In genomic region chr10:98557470-98558060, GRCm38 (mm10) we compare ENCODE assay signal across 23 mouse cellular contexts.
DNase-seq lines count a peak whose midpoint lies in the region; ATAC-seq and TF ChIP-seq lines count a peak whose summit lies in the region.
"Had no signal": no experiment of that assay in that cellular context is flagged by ENCODE, and none has a peak within 500 bp of the region (broad histone marks: within the 10 kb centered on the region; RNA-seq: fewer than 3 reads in every experiment).

No protein-coding gene starts in this region.

- TF ChIP-seq EP300 in CH12.LX (IDR thresholded peaks at IDR 0.05; ENCODE audit: low read length) = peak; percentile 72

- no peak overlapping the region for H3K27ac ChIP-seq in limb, embryonic 13.5 days
- H3K27ac ChIP-seq in limb, embryonic 10.5 days = no peak overlapping the region
- no peak overlapping the region for H3K27ac ChIP-seq in CH12.LX (ENCODE audit: insufficient read depth, low read depth)
- no peak overlapping the region for H3K27ac ChIP-seq in ES-E14 (ENCODE audit: insufficient read depth, low read depth, low read length, poor library complexity, severe bottlenecking)
- H3K27ac ChIP-seq in limb, embryonic 14.5 days (replicated peaks; ENCODE audit: low read depth, low read length) = no peak overlapping the region

- 0 out of 2 replicates have a peak, but pooled peaks have one; percentile 40 for ATAC-seq in limb, embryonic 13.5 days (ENCODE audit: low FRiP score, low read depth)
- ATAC-seq in limb, embryonic 14.5 days (ENCODE audit: low FRiP score, low read depth) = no peak
- ATAC-seq: activated CD4-positive, CD25-positive, alpha-beta regulatory T cell, adult 4 months; CD4-positive, CD25-positive, alpha-beta regulatory T cell, adult 4 months; Patski had no signal

- no peaks in the 10 kb centered on the region for H3K9me3 ChIP-seq in limb, embryonic 13.5 days
- H3K9me3 ChIP-seq in limb, embryonic 10.5 days (replicated peaks) = no peaks in the 10 kb centered on the region
- H3K9me3 ChIP-seq in CH12.LX (replicated peaks; ENCODE audit: low read length) (no peaks in the 10 kb centered on the region), ES-E14 (ENCODE audit: control insufficient read depth, insufficient read depth, low read depth, low read length) (no peaks in the 10 kb centered on the region)
- H3K9me3 ChIP-seq in limb, embryonic 14.5 days (ENCODE audit: control insufficient read depth, low read length) = no peaks in the 10 kb centered on the region
- H3K9me3 ChIP-seq: G1E had no signal

- no peak for TF ChIP-seq CTCF in CH12.LX (conservative IDR thresholded peaks at IDR 0.05 in 1 of 2, IDR thresholded peaks at IDR 0.05 in 1 of 2; ENCODE audit: low read depth in 2 of 2, low read length in 2 of 2)

- H3K4me3 ChIP-seq in limb, embryonic 13.5 days = no peak overlapping the region
- no peak overlapping the region for H3K4me3 ChIP-seq in limb, embryonic 10.5 days
- H3K4me3 ChIP-seq in CH12.LX (replicated peaks in 1 of 3; ENCODE audit: low read depth in 2 of 3, low read length in 2 of 3, poor library complexity in 1 of 3) (no peak overlapping the region), ES-E14 (ENCODE audit: insufficient read depth in 1 of 2, low read depth in 1 of 2, low read length in 2 of 2, poor library complexity in 1 of 2, severe bottlenecking in 1 of 2) (no peak overlapping the region)
- H3K4me3 ChIP-seq in limb, embryonic 14.5 days (replicated peaks; ENCODE audit: low read length) = no peak overlapping the region

- no peak overlapping the region for H3K9ac ChIP-seq in limb, embryonic 13.5 days
- H3K9ac ChIP-seq in CH12.LX (ENCODE audit: insufficient read depth, low read depth) = no peak overlapping the region
- no peak overlapping the region for H3K9ac ChIP-seq in ES-E14 (ENCODE audit: insufficient read depth, low read depth, low read length, poor library complexity, severe bottlenecking)
- H3K9ac ChIP-seq in limb, embryonic 14.5 days (ENCODE audit: low read depth, low read length, severe bottlenecking) = no peak overlapping the region

- no peaks in the 10 kb centered on the region for H3K4me1 ChIP-seq in limb, embryonic 13.5 days
- H3K4me1 ChIP-seq in limb, embryonic 10.5 days = no peaks in the 10 kb centered on the region
- peaks cover 0 to 7% of the 10 kb centered on the region in 2 experiments; a peak in 1 of 4 replicates for H3K4me1 ChIP-seq in CH12.LX (ENCODE audit: control insufficient read depth in 1 of 2, insufficient read depth in 2 of 2)
- H3K4me1 ChIP-seq in ES-E14 (ENCODE audit: control insufficient read depth in 2 of 2, insufficient read depth in 2 of 2, low read length in 2 of 2, poor library complexity in 1 of 2) = no peaks in the 10 kb centered on the region
- no peaks in the 10 kb centered on the region for H3K4me1 ChIP-seq in limb, embryonic 14.5 days (ENCODE audit: control insufficient read depth, insufficient read depth, low read length)

- no peaks in the 10 kb centered on the region for H3K27me3 ChIP-seq in limb, embryonic 13.5 days
- H3K27me3 ChIP-seq in limb, embryonic 10.5 days (ENCODE audit: low read depth, poor library complexity, severe bottlenecking) = no peaks in the 10 kb centered on the region
- no peaks in the 10 kb centered on the region for H3K27me3 ChIP-seq in CH12.LX (replicated peaks)
- H3K27me3 ChIP-seq in limb, embryonic 14.5 days (ENCODE audit: control insufficient read depth, insufficient read depth, low read length) = no peaks in the 10 kb centered on the region
- H3K27me3 ChIP-seq: Patski had no signal

- no peaks in the 10 kb centered on the region for H3K36me3 ChIP-seq in limb, embryonic 13.5 days
- no peaks in the 10 kb centered on the region for H3K36me3 ChIP-seq in limb, embryonic 10.5 days
- H3K36me3 ChIP-seq in CH12.LX (replicated peaks in 1 of 2; ENCODE audit: control insufficient read depth in 1 of 2, insufficient read depth in 1 of 2, low read length in 1 of 2) (no peaks in the 10 kb centered on the region), ES-E14 (ENCODE audit: control insufficient read depth, insufficient read depth, low read length, poor library complexity, severe bottlenecking) (no peaks in the 10 kb centered on the region)
- H3K36me3 ChIP-seq in limb, embryonic 14.5 days (ENCODE audit: control insufficient read depth, insufficient read depth, low read length) = no peaks in the 10 kb centered on the region
- H3K36me3 ChIP-seq: G1E had no signal

- no peak for TF ChIP-seq RAD21 in CH12.LX (IDR thresholded peaks at IDR 0.05; ENCODE audit: low read depth, low read length)

- no peak overlapping the region for H3K4me2 ChIP-seq in limb, embryonic 13.5 days (replicated peaks)
- H3K4me2 ChIP-seq in CH12.LX (ENCODE audit: insufficient read depth, low read depth, poor library complexity, severe bottlenecking) = peak overlapping the region; percentile 56; the same call in 1 of the 2 replicates
- no peak overlapping the region for H3K4me2 ChIP-seq in limb, embryonic 14.5 days (replicated peaks; ENCODE audit: low read depth, low read length, severe bottlenecking)

- dilution Hi-C loops in CH12.LX (cut with MboI; ENCODE audit: extremely low pct_ligation_motif_present, extremely low pct_unique_long_range_greater_than_20kb, low sequenced_read_pairs) = no loop called here

- in situ Hi-C loops in CH12.LX (cut with MboI; ENCODE audit: low pct_ligation_motif_present, low pct_unique_long_range_greater_than_20kb, low sequenced_read_pairs) = no loop called here
- in situ Hi-C loops in ES-E14 (cut with MboI; ENCODE audit: low sequenced_read_pairs in 2 of 2, unreplicated experiment in 2 of 2) = no loop called here

- WGBS in limb, embryonic 13.5 days = 49% methylated on average over 9 of the region's 9 CpGs
- WGBS in limb, embryonic 10.5 days = 88% methylated on average over 9 of the region's 9 CpGs
- WGBS in limb, embryonic 14.5 days = 41% methylated on average over 9 of the region's 9 CpGs

- DNase-seq in limb, embryonic 10.5 days (ENCODE audit: low spot score) = no peak
- DNase-seq in CH12.LX (ENCODE audit: extremely low read depth) = peak; percentile 38
- DNase-seq in ES-E14 (ENCODE audit: low read depth, low spot score) = no peak
- DNase-seq in limb, embryonic 14.5 days (ENCODE audit: low spot score) = peak; percentile 75
- no peak for DNase-seq in retina, postnatal 1 day
- no peak for DNase-seq in ovary, postnatal 14 days (ENCODE audit: low spot score)
- no peak for DNase-seq in kidney, postnatal 14 days
- DNase-seq: adrenal gland, adult 2 months; adrenal gland, adult 8-10 months; adrenal gland, postnatal 10 days; adrenal gland, postnatal 14 days; adrenal gland, postnatal 25 days; adrenal gland, postnatal 36 days; B cell, adult 2 months; cerebellum, adult 11 months; cerebellum, adult 11-12 months; cerebellum, adult 18-20 months; cerebellum, adult 2 months had no signal

- no peaks in the 10 kb centered on the region for H3K79me2 ChIP-seq in CH12.LX (replicated peaks; ENCODE audit: control insufficient read depth, extremely low read depth, insufficient read depth, poor library complexity, severe bottlenecking)

- TF ChIP-seq POLR2A in CH12.LX (IDR thresholded peaks at IDR 0.05; ENCODE audit: low read depth, low read length) = no peak
- TF ChIP-seq POLR2A in limb, embryonic 14.5 days (IDR thresholded peaks at IDR 0.05; ENCODE audit: borderline replicate concordance, extremely low read depth, insufficient read depth, insufficient read length) = no peak

TF ChIP-seq in CH12.LX, 34 proteins besides CTCF, POLR2A, EP300 and RAD21 (continues in another document):
- TF ChIP-seq CHD1 (IDR thresholded peaks at IDR 0.05; ENCODE audit: low read depth, low read length) = peak; percentile 76
- peak; percentile 71 for TF ChIP-seq TBP (conservative IDR thresholded peaks at IDR 0.05; ENCODE audit: low read depth, low read length)
- no peak for TF ChIP-seq ZMIZ1 (IDR thresholded peaks at IDR 0.05; ENCODE audit: low read depth, low read length)
- TF ChIP-seq E2F4 (IDR thresholded peaks at IDR 0.05; ENCODE audit: insufficient replicate concordance, low read depth, low read length) = no peak
- TF ChIP-seq BHLHE40 (IDR thresholded peaks at IDR 0.05; ENCODE audit: low read depth, low read length) = peak; percentile 25; the same call in 1 of the 2 replicates
- peak; percentile 55 for TF ChIP-seq JUN (IDR thresholded peaks at IDR 0.05; ENCODE audit: insufficient read depth, low read depth, low read length)
- TF ChIP-seq CHD2 (IDR thresholded peaks at IDR 0.05; ENCODE audit: low read length) = peak; percentile 31; the same call in 1 of the 2 replicates
- no peak for TF ChIP-seq KAT2A (IDR thresholded peaks at IDR 0.05; ENCODE audit: insufficient replicate concordance, low read length)
- TF ChIP-seq MAFK (IDR thresholded peaks at IDR 0.05; ENCODE audit: insufficient replicate concordance, low read length) = peak; percentile 100
- no peak for TF ChIP-seq MYC (IDR thresholded peaks at IDR 0.05; ENCODE audit: low read depth, low read length)
- no peak for TF ChIP-seq UBTF (IDR thresholded peaks at IDR 0.05; ENCODE audit: low read depth, low read length)
- TF ChIP-seq MXI1 (IDR thresholded peaks at IDR 0.05; ENCODE audit: low read depth, low read length) = no peak
- TF ChIP-seq ETS1 (conservative IDR thresholded peaks at IDR 0.05; ENCODE audit: low read depth, low read length) = peak; percentile 96

TF ChIP-seq in ES-E14, 5 proteins besides CTCF, POLR2A, EP300 and RAD21:
- TF ChIP-seq ZC3H11A (IDR thresholded peaks at IDR 0.05; ENCODE audit: borderline replicate concordance, low read depth, low read length) = no peak
- peak; percentile 85 for TF ChIP-seq MAFK (IDR thresholded peaks at IDR 0.05; ENCODE audit: insufficient read depth, low read depth, low read length)
- no peak for TF ChIP-seq ZNF384 (IDR thresholded peaks at IDR 0.05; ENCODE audit: low read depth, low read length)
- TF ChIP-seq CHD2 (IDR thresholded peaks at IDR 0.05; ENCODE audit: low read depth, low read length) = no peak
- no peak for TF ChIP-seq HCFC1 (IDR thresholded peaks at IDR 0.05; ENCODE audit: borderline replicate concordance, insufficient read depth, low read length)

Comparison
In these comparisons a context has a peak if more than half of its experiments do, and no peak if none do; other contexts are left out.
1. DNase-seq: peak in CH12.LX (single experiment) and limb, embryonic 14.5 days (single experiment); none in limb, embryonic 10.5 days (single experiment), ES-E14 (single experiment), retina, postnatal 1 day (single experiment), ovary, postnatal 14 days (single experiment) and kidney, postnatal 14 days (single experiment).